Mouse (Mus musculus) common myeloid progenitor, adult 5-6 weeks (primary cell): ENCODE results near the gene Rad51ap1. TPM values are rescaled to one million over a fixed set of nuclear protein-coding genes. Genes with fewer than 3 reads are reported as not detected.

ENCODE experiments used
- ATAC-seq: replicated peaks from 2 replicates; pipeline ENCODE4 v1.8.0; 2016; ENCODE audit warnings: low read depth, mild to moderate bottlenecking, moderate TSS enrichment, inconsistent platforms; ENCODE audit not compliant: poor library complexity, severe bottlenecking
- total RNA-seq: library from RNA; stranded (forward); fragments of 200-1000, 187-1606 nt; gene quantifications from 2 replicates; pipeline ENCODE4 v1.2.3, GENCODE M21; 2017

Gene Rad51ap1
- total RNA-seq = 152 and 154 TPM in 2 replicates

- ATAC-seq = peak; percentile 85
These were observed at the start of gene Rad51ap1, which contains the start of gene D6Wsu163e for GRCm38 (mm10) chr6:126939487-126940171. Rad51ap1 (minus strand) TSS chr6:126939587. D6Wsu163e (plus strand) TSS chr6:126939962.

- ATAC-seq = peak; percentile 92
These were observed 42.3 kb upstream of the Rad51ap1 start for GRCm38 (mm10) chr6:126981539-126982234.

- ATAC-seq = no peak
These were observed 27.0 kb upstream of the Rad51ap1 start for GRCm38 (mm10) chr6:126966241-126967026.

DNA sequence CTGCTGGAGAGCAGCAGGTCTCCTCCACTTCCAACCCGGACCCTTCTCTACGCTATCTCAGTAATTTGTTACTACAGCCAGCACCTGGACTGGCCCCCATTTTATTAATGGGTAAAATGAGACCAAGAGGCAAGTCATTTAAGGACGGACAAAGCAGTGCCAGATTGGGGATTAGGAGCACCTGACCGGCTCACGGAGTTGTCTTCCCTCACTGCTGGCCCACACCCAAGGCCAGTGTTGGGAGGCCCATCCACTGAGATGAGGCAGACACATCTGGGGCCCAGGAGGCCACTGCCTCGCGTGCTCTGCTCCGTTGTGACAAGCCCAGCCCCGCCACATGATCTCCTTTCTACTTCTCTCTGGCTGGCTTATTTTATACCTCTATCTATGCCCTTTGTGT lies 24.0 kb upstream of the Rad51ap1 start:
- no peak for ATAC-seq

GRCm38 (mm10) chr6:126962709-126963108 lies 23.3 kb upstream of the Rad51ap1 start:
- no peak for ATAC-seq

DNA sequence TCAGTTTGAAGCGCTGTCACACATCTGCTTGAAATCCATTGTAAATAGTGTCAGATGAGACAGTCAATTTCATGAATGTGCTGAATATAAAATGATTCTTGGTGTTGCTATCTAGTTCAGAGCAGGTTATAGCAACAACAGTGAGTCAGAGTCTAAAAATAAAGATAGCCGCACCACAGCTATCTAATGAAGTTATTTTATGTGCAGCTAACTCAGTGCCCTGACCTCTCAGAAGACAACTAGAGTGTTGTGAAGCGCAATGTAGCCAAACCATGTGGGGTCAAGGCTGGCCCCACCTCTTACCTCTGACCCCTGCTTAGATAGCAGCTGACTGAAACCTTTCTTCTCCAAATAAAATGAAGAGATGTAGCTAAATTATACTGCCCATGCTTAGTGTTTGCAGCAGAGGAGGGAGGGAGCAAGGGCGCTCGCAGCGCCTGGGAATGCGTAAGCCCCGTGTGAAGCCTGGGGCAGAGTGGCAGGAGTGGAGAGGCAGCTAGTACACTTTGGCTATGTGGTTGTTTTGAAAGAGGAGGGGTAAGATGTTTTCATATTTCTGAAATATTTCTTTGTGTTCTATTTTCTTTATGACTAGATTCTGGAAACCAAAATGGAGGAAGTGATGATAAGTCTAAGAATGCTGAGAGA lies 22.1 kb upstream of the Rad51ap1 start:
- ATAC-seq = no peak

- peak; percentile 93 for ATAC-seq
These were observed 16.3 kb upstream of the Rad51ap1 start for GRCm38 (mm10) chr6:126955734-126956133.

DNA sequence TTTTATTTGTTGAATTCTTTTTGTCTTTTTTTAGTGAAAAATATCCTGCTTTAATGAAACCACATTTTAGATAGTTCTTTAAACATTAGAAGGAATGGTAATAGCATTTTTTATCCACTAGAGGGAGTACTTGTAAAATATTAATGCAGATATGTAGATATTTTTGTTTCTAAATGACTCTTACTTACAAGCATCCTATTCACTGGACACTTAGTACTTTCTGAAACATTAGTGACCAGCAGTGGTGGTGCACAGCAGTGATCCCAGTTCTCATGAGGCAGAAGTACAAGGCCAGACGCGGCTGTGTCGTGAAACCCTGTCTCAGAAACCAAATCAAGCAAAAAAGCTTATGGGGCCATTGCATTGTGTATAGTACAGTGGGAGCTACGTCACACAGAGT lies 8.9 kb upstream of the Rad51ap1 start:
- no peak for ATAC-seq

DNA sequence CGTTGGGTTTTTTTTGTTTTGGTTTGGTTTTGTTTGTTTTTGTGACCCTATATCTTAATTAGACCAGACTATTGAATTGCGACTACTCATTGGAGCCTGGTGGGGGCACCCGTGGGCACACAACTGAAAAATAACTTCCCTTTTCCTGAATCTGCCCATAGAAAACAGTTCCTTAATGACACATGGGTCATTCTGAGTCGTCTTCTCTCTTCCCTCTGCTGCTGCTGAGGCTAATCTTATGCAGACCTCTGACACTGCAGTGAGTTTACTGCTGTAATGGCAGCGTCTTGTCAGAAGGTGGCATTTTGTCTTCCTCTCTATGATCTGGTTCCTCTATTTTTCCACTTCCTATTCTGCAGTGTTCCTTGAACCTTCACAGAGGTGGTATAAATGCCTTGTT lies 1.1 kb upstream of the Rad51ap1 start:
- ATAC-seq = peak; percentile 76

- no peak for ATAC-seq
These were observed 417 bp downstream of the Rad51ap1 start for GRCm38 (mm10) chr6:126938853-126939486.

- no peak for ATAC-seq
These were observed 1.3 kb downstream of the Rad51ap1 start for GRCm38 (mm10) chr6:126938047-126938446.

GRCm38 (mm10) chr6:126932896-126933295 lies 6.5 kb downstream of the Rad51ap1 start:
- no peak for ATAC-seq

- peak; percentile 65; the same call in 1 of the 2 replicates for ATAC-seq
These were observed 18.1 kb downstream of the Rad51ap1 start, which contains the start of gene Dyrk4 for GRCm38 (mm10) chr6:126921111-126921881. Dyrk4 (minus strand) TSS chr6:126921839.

- ATAC-seq = no peak
These were observed 24.5 kb downstream of the Rad51ap1 start for GRCm38 (mm10) chr6:126914928-126915327.

GRCm38 (mm10) chr6:126910727-126911126 lies 28.7 kb downstream of the Rad51ap1 start:
- peak; percentile 72 for ATAC-seq

GRCm38 (mm10) chr6:126907876-126908275 lies 31.5 kb downstream of the Rad51ap1 start:
- no peak for ATAC-seq

DNA sequence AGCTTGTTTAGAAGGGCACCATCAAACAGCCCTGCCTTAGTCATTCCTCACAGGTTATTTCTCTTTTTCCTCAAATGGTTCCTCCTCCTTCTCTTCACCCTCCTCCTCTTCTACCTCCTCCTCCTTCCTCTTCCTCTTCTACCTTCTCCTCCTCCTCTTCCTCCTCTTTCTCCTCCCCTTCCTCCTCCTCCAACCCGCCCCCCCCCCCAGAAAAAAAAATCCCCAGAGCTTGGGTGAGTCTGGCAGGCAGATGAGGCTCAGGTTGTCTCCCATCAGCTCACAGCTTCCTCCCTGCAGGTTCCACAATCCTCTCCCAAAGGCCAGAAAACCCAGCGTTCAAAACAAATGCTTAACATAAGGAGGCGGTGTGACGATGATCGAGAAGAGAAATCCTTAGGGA lies 32.0 kb downstream of the Rad51ap1 start:
- no peak for ATAC-seq

- ATAC-seq = peak; percentile 81
These were observed 62.3 kb downstream of the Rad51ap1 start for GRCm38 (mm10) chr6:126877118-126877517.
